Mouse (Mus musculus): ENCODE results near the gene Ptprs. TPM values are rescaled to one million over a fixed set of nuclear protein-coding genes. Genes with fewer than 3 reads are reported as not detected.

Ptprs gene
- total and polyA plus RNA-seq, 3 experiments = 51.6 to 324 (median 80.9) TPM

DNA sequence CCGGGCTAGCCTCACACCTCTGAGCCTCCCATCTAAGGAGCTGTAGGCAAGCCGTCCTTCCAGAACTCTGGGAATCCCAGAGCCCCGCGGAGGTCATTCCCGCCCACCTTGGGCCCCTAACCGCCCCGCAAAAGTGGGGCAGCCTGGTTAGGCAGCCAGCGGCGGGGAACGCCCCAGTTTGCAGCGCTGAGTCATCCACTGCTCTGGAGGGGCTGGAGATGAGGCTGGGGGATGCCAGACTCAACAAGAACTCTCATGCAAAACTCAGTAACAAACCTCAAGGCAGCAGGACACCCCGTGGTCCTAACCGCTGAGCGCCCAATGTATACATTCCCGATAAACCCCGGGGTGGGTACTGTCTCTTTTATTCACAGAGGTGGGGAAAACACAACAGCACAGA, 4.2 kb downstream of the Ptprs start (continued):
- TF ChIP-seq JUND (IDR thresholded peaks at IDR 0.05; ENCODE audit: low read depth, low read length) = peak; percentile 47; the same call in 1 of the 2 replicates
- TF ChIP-seq ZKSCAN1 (IDR thresholded peaks at IDR 0.05; ENCODE audit: low read depth, low read length) = no peak
- TF ChIP-seq TBP (IDR thresholded peaks at IDR 0.05; ENCODE audit: low read depth, low read length) = no peak
- no peak for TF ChIP-seq MAZ (IDR thresholded peaks at IDR 0.05; ENCODE audit: low read depth, low read length)
- no peak for TF ChIP-seq HCFC1 (IDR thresholded peaks at IDR 0.05; ENCODE audit: low read depth, low read length)
- TF ChIP-seq CHD2 (IDR thresholded peaks at IDR 0.05; ENCODE audit: low read length) = no peak
- no peak for TF ChIP-seq ELF1 (IDR thresholded peaks at IDR 0.05; ENCODE audit: low read depth, low read length)
- no peak for TF ChIP-seq ZMIZ1 (IDR thresholded peaks at IDR 0.05; ENCODE audit: low read depth, low read length)
- TF ChIP-seq UBTF (IDR thresholded peaks at IDR 0.05; ENCODE audit: borderline replicate concordance, insufficient read depth, low read depth, low read length) = no peak
- no peak for TF ChIP-seq POLR2AphosphoS5 (IDR thresholded peaks at IDR 0.05; ENCODE audit: borderline replicate concordance, low read depth, low read length)
- TF ChIP-seq MAX (IDR thresholded peaks at IDR 0.05; ENCODE audit: low read length) = no peak
- no peak for TF ChIP-seq E2F4 (IDR thresholded peaks at IDR 0.05; ENCODE audit: borderline replicate concordance, low read depth, low read length)
- no peak for TF ChIP-seq POLR2AphosphoS2 (IDR thresholded peaks at IDR 0.05; ENCODE audit: low read length)
- no peak for TF ChIP-seq NELFE (IDR thresholded peaks at IDR 0.05; ENCODE audit: low read depth, low read length)
- no peak for TF ChIP-seq MAFK (IDR thresholded peaks at IDR 0.05; ENCODE audit: borderline replicate concordance, low read depth, low read length)
- TF ChIP-seq CHD1 (IDR thresholded peaks at IDR 0.05; ENCODE audit: low read depth, low read length) = no peak
- no peak for TF ChIP-seq ZNF384 (IDR thresholded peaks at IDR 0.05; ENCODE audit: low read depth, low read length)

DNA sequence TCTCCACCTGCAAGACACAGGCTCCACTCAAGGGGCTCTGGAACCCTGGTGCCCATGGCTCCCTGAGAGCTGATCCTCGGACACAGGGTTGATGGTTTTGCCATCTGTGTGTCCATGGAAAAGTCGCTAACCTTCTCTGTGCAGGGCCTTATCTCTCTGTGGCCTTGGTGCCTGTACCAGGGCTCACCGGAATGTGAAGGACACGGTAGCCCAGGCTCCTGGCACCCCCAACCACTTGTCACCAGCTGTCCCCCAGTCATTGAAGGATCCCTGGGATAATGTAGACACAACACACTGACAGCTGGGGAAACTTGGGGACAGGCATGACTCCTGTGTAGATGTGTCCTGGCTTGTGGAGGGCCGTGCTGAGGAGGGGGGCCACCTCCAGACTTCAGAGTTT, 5.1 kb downstream of the Ptprs start:
- peaks cover 5 to 22% of the 10 kb centered on the region in 2 experiments for H3K4me1 ChIP-seq (ENCODE audit: control insufficient read depth in 1 of 2, insufficient read depth in 2 of 2, low read length in 2 of 2)

More for the DNA sequence above, 5.1 kb downstream of the Ptprs start:
- Histone ChIP-seq H3K27ac (ENCODE audit: control insufficient read depth, low read depth, low read length) (no peak overlapping the region), H3K36me3 (ENCODE audit: control insufficient read depth in 1 of 2, insufficient read depth in 2 of 2, low read length in 2 of 2) (peaks cover 2 to 4% of the 10 kb centered on the region in 2 experiments; a peak in 1 of 4 replicates), H3K4me3 (ENCODE audit: control insufficient read depth in 1 of 2, insufficient read depth in 1 of 2, low read depth in 2 of 2, low read length in 2 of 2) (no peak overlapping the region), H3K9me3 (replicated peaks; ENCODE audit: insufficient read depth, low read length) (no peaks in the 10 kb centered on the region), H3K79me2 (ENCODE audit: control insufficient read depth, insufficient read depth, low read length, poor library complexity) (peaks cover 60% of the 10 kb centered on the region), H3K9ac (ENCODE audit: control insufficient read depth, low read depth, low read length, poor library complexity, severe bottlenecking) (no peak overlapping the region), H3K27me3 (ENCODE audit: control insufficient read depth in 1 of 2, insufficient read depth in 2 of 2, low read length in 2 of 2) (no peaks in the 10 kb centered on the region)
- TF ChIP-seq CHD1 (IDR thresholded peaks at IDR 0.05; ENCODE audit: low read depth, low read length) (no peak), NRF1 (IDR thresholded peaks at IDR 0.05; ENCODE audit: insufficient read depth, low read depth, low read length, poor library complexity, severe bottlenecking) (no peak), CHD2 (IDR thresholded peaks at IDR 0.05; ENCODE audit: low read length) (no peak), MAX (IDR thresholded peaks at IDR 0.05; ENCODE audit: low read length) (no peak), GATA1 (IDR thresholded peaks at IDR 0.05; ENCODE audit: low read depth, low read length) (no peak), USF2 (IDR thresholded peaks at IDR 0.05; ENCODE audit: borderline replicate concordance in 1 of 2, insufficient read depth in 1 of 2, low read depth in 1 of 2, low read length in 2 of 2) (no peak), ZMIZ1 (IDR thresholded peaks at IDR 0.05; ENCODE audit: low read depth, low read length) (no peak), BHLHE40 (IDR thresholded peaks at IDR 0.05; ENCODE audit: borderline replicate concordance, low read depth, low read length) (no peak), E2F4 (IDR thresholded peaks at IDR 0.05; ENCODE audit: borderline replicate concordance, low read depth, low read length) (no peak), MYB (IDR thresholded peaks at IDR 0.05; ENCODE audit: low read depth, low read length) (no peak), JUND (IDR thresholded peaks at IDR 0.05; ENCODE audit: low read depth, low read length) (no peak), SMC3 (IDR thresholded peaks at IDR 0.05; ENCODE audit: low read depth, low read length) (no peak), ETS1 (IDR thresholded peaks at IDR 0.05; ENCODE audit: low read depth, low read length) (no peak), EP300 (IDR thresholded peaks at IDR 0.05; ENCODE audit: low read depth in 1 of 2, low read length in 2 of 2) (no peak), POLR2AphosphoS5 (IDR thresholded peaks at IDR 0.05; ENCODE audit: borderline replicate concordance, low read depth, low read length) (no peak), ZKSCAN1 (IDR thresholded peaks at IDR 0.05; ENCODE audit: low read depth, low read length) (no peak), GABPA (IDR thresholded peaks at IDR 0.05; ENCODE audit: low read depth, low read length) (no peak), MYC (IDR thresholded peaks at IDR 0.05; ENCODE audit: low read depth, low read length) (no peak), MAZ (IDR thresholded peaks at IDR 0.05; ENCODE audit: low read depth, low read length) (no peak)
- DNase-seq (ENCODE audit: low read depth, low spot score) = no peak
